Mouse (Mus musculus) liver, embryonic 14.5 days (tissue): ENCODE data around the gene Tmem151b.

Source experiments
- CTCF ChIP-seq: IDR thresholded peaks from 2 replicates; pipeline ENCODE4 v1.5.1; 2016; ENCODE audit warnings: antibody characterized with exemption, low read depth, control low read depth
- EP300 ChIP-seq: IDR thresholded peaks from 2 replicates; pipeline ENCODE4 v1.6.1; 2016; ENCODE audit warnings: antibody characterized with exemption, low read depth

GRCm38 (mm10) chr17:45572103-45573086, 22.9 kb upstream of the Tmem151b start:
- TF ChIP-seq CTCF (no peak), EP300 (no peak)
